Mouse (Mus musculus): Measurements from ENCODE around the gene Gm20917.
"Not testable (repeated sequence)": the region's sequence is repeated elsewhere in the genome, so short reads cannot be mapped to it uniquely, and the experiment has no call there.

The Gm20917 gene

DNA sequence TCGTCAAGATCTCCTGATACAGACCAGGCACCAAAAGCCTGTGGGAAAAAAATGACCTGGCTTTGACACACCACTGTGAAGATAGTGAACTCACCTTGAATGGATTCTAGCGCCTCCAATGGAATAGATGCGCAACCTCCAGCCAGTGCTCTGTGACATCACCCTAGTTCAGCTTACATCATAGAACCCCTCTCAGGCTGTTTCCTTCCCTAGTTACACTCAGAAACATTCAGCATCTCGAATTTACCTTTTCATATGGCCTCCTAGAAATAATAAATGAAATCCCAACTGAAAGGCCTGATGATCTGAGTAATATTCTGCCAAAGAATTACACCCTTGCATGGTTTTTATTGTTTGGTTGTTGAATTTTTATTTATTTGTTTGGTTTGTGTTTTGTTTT is at the start of gene Gm20917:
Gm20917 (minus strand) TSS at position 101 of the 400 bp plus-strand sequence.
- not testable (repeated sequence) for DNase-seq

Measured in liver (tissue).